Mouse (Mus musculus) G1E (cell line): ENCODE results near the gene Fmo5. TPM values are rescaled to one million over a fixed set of nuclear protein-coding genes. Genes with fewer than 3 reads are reported as not detected.

Experiments used
- ATAC-seq: 2 replicates; pipeline ENCODE4 v1.8.0; 2016; ENCODE audit warnings: mild to moderate bottlenecking; ENCODE audit not compliant: insufficient number of reproducible peaks, poor library complexity, low FRiP score, severe bottlenecking; ENCODE audit errors: extremely low read depth
- DNase-seq: peaks from one replicate; pipeline ENCODE4 v3.0.0; 2012; ENCODE audit warnings: low spot score
- H3K27me3 ChIP-seq: 2 replicates; pipeline ENCODE4 v1.6.1; 2012; ENCODE audit warnings: mild to moderate bottlenecking, low read length, inconsistent platforms; ENCODE audit not compliant: insufficient read depth
- H3K36me3 ChIP-seq: replicated peaks from 2 replicates; pipeline ENCODE3; 2012; ENCODE audit warnings: mild to moderate bottlenecking, inconsistent platforms
- H3K4me1 ChIP-seq: 2 replicates; pipeline ENCODE4 v1.6.1; 2012; ENCODE audit warnings: low read depth, low read length, inconsistent platforms, mixed read lengths; ENCODE audit not compliant: insufficient read depth
- H3K4me3 ChIP-seq: 2 replicates; pipeline ENCODE4 v1.5.1; 2012; ENCODE audit warnings: low read depth, mild to moderate bottlenecking, inconsistent platforms, low read length, moderate library complexity, mixed read lengths
- H3K9me3 ChIP-seq: replicated peaks from 2 replicates; pipeline ENCODE4 v1.6.1; 2012; ENCODE audit warnings: inconsistent platforms
- CTCF ChIP-seq: IDR thresholded peaks from 2 replicates; pipeline ENCODE4 v1.5.1; 2012; ENCODE audit warnings: low read depth, low read length, inconsistent platforms, mixed read lengths
- GATA1 ChIP-seq: IDR thresholded peaks from 2 replicates; pipeline ENCODE4 v1.6.1; 2012; ENCODE audit warnings: borderline replicate concordance, low read length, inconsistent platforms, mixed read lengths
- GATA2 ChIP-seq: IDR thresholded peaks from 2 replicates; pipeline ENCODE4 v1.6.1; 2012; ENCODE audit warnings: low read depth, low read length, inconsistent platforms, borderline replicate concordance
- POLR2AphosphoS5 ChIP-seq: IDR thresholded peaks from 2 replicates; pipeline ENCODE4 v1.6.1; 2012; ENCODE audit warnings: low read depth, low read length, inconsistent platforms; ENCODE audit not compliant: insufficient replicate concordance
- TAL1 ChIP-seq: conservative IDR thresholded peaks from 2 replicates; pipeline ENCODE4 v1.6.1; 2012; ENCODE audit warnings: low read depth, low read length, inconsistent platforms, mixed read lengths
- polyA plus RNA-seq: library from polyadenylated mRNA; stranded (reverse); fragments of >175 nt; gene quantifications from 2 replicates; pipeline ENCODE4 v1.2.3, GENCODE M21; 2012
- total RNA-seq, 2 experiments: library from RNA; stranded (forward) in 1 of 2; stranded (reverse) in 1 of 2; fragments of 200-1000 nt in 1 of 2; fragments of >200 nt in 1 of 2; fragmentation: Nextera tagmentation in 1 of 2; gene quantifications; 2 replicates each; pipeline ENCODE4 v1.2.3; 2014 to 2017

Fmo5 gene
- total and polyA plus RNA-seq, 3 experiments, result 0.25 to 7.4 (median 1.5) TPM

- Histone ChIP-seq H3K4me3 (no peak overlapping the region), H3K27me3 (peaks cover 4% of the 10 kb centered on the region; the same call in 1 of the 2 replicates), H3K9me3 (no peaks in the 10 kb centered on the region), H3K4me1 (no peaks in the 10 kb centered on the region), H3K36me3 (peaks cover 11% of the 10 kb centered on the region)
- ATAC-seq (no peak), DNase-seq (no peak)
- TF ChIP-seq POLR2AphosphoS5 (no peak), GATA1 (no peak), CTCF (no peak), TAL1 (no peak), GATA2 (no peak)
Observed at GRCm38 (mm10) chr3:97676126-97676525, 47.5 kb downstream of the Fmo5 start.

GRCm38 (mm10) chr3:97678416-97678815, 49.8 kb downstream of the Fmo5 start:
- no peak for DNase-seq
- peaks cover 4% of the 10 kb centered on the region; the same call in 1 of the 2 replicates for H3K27me3 ChIP-seq

GRCm38 (mm10) chr3:97680631-97681320, 52.2 kb downstream of the Fmo5 start:
- no peaks in the 10 kb centered on the region for H3K9me3 ChIP-seq
- no peak for TF ChIP-seq GATA2
- TF ChIP-seq POLR2AphosphoS5, result no peak
- TF ChIP-seq CTCF, result 0 out of 2 replicates have a peak, but pooled peaks have one; percentile 11
- ATAC-seq (no peak), DNase-seq (peak; percentile 10)
- H3K4me1 ChIP-seq, result no peaks in the 10 kb centered on the region
- H3K27me3 ChIP-seq, result peaks cover 2% of the 10 kb centered on the region; the same call in 1 of the 2 replicates
- no peak overlapping the region for H3K4me3 ChIP-seq
- no peaks in the 10 kb centered on the region for H3K36me3 ChIP-seq

More at GRCm38 (mm10) chr3:97678416-97678815, 49.8 kb downstream of the Fmo5 start:
- Histone ChIP-seq H3K4me1 (no peaks in the 10 kb centered on the region), H3K36me3 (no peaks in the 10 kb centered on the region), H3K4me3 (no peak overlapping the region), H3K9me3 (no peaks in the 10 kb centered on the region)
- no peak for TF ChIP-seq CTCF
- no peak for TF ChIP-seq GATA2
- no peak for TF ChIP-seq POLR2AphosphoS5
- TF ChIP-seq GATA1, result no peak
- TF ChIP-seq TAL1, result no peak
- no peak for ATAC-seq

- no peak for ATAC-seq
- no peaks in the 10 kb centered on the region for H3K4me1 ChIP-seq
Observed at GRCm38 (mm10) chr3:97681321-97682158, 52.9 kb downstream of the Fmo5 start.

GRCm38 (mm10) chr3:97682159-97682502, 53.5 kb downstream of the Fmo5 start:
- H3K27me3 ChIP-seq, result peaks cover 2% of the 10 kb centered on the region; the same call in 1 of the 2 replicates
- no peaks in the 10 kb centered on the region for H3K4me1 ChIP-seq
- H3K9me3 ChIP-seq, result no peaks in the 10 kb centered on the region
- H3K4me3 ChIP-seq, result no peak overlapping the region
- no peak for TF ChIP-seq TAL1
- TF ChIP-seq POLR2AphosphoS5, result no peak
- TF ChIP-seq CTCF, result no peak
- no peak for TF ChIP-seq GATA1
- TF ChIP-seq GATA2, result no peak
- ATAC-seq (no peak), DNase-seq (no peak)
- H3K36me3 ChIP-seq, result no peaks in the 10 kb centered on the region

More at GRCm38 (mm10) chr3:97681321-97682158, 52.9 kb downstream of the Fmo5 start:
- no peak for DNase-seq
- Histone ChIP-seq H3K9me3 (no peaks in the 10 kb centered on the region), H3K36me3 (no peaks in the 10 kb centered on the region), H3K27me3 (peaks cover 2% of the 10 kb centered on the region; the same call in 1 of the 2 replicates), H3K4me3 (no peak overlapping the region)
- TF ChIP-seq GATA2 (no peak), POLR2AphosphoS5 (no peak), TAL1 (no peak), CTCF (no peak), GATA1 (no peak)

GRCm38 (mm10) chr3:97682576-97682975, 54.0 kb downstream of the Fmo5 start:
- no peaks in the 10 kb centered on the region for H3K4me1 ChIP-seq
- no peaks in the 10 kb centered on the region for H3K36me3 ChIP-seq
- no peaks in the 10 kb centered on the region for H3K9me3 ChIP-seq
- ATAC-seq (no peak), DNase-seq (no peak)
- TF ChIP-seq POLR2AphosphoS5, result no peak
- TF ChIP-seq GATA1, result no peak
- TF ChIP-seq TAL1, result no peak
- no peak for TF ChIP-seq GATA2
- no peak for TF ChIP-seq CTCF
- H3K27me3 ChIP-seq, result peaks cover 2% of the 10 kb centered on the region; the same call in 1 of the 2 replicates
- H3K4me3 ChIP-seq, result no peak overlapping the region
